Mouse (Mus musculus): ENCODE measurements at regions not wholly inside any gene's neighbourhood (a gene's known extent, or its start where the extent isn't known, plus 50 kb on each side); places are given as distances from the start of the nearest gene placed in this dataset.

DNA sequence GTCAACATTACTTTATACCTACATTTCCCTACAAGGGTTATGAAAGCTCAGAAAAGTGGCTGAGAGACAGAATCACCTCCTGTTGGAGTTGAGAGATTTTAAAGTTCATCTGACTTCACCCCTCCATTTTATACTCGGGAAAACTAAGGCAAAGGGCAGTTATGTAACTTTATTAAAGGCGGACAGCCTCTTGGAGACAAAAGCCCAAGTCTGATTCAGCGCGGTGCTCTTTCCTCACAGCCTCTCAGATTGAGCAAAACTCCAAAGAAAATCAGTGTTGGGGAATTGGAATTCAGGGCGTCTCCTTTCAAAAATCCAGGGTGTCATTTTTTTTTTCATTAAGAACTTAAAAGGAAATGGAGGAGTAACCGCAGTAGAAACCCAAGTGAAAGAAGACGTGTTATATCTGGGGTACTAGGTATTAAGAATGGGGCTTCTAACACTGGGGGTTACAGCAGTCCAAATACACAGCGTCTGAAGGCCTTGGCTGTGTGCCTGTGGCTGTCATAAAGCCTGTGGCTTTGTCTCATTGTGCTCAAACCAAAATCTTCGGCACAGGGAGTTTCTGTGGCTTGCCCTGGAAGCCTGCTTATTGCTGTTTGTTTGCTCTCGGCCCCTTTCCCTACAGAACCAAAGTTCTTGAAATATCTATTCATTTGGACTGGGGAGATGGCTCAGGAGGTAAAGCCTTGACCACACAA lies 137.7 kb upstream of the Mkln1 start:
- WGBS (ENCODE audit: insufficient replicate concordance): 58% methylated on average over 10 of the region's 10 CpGs

DNA sequence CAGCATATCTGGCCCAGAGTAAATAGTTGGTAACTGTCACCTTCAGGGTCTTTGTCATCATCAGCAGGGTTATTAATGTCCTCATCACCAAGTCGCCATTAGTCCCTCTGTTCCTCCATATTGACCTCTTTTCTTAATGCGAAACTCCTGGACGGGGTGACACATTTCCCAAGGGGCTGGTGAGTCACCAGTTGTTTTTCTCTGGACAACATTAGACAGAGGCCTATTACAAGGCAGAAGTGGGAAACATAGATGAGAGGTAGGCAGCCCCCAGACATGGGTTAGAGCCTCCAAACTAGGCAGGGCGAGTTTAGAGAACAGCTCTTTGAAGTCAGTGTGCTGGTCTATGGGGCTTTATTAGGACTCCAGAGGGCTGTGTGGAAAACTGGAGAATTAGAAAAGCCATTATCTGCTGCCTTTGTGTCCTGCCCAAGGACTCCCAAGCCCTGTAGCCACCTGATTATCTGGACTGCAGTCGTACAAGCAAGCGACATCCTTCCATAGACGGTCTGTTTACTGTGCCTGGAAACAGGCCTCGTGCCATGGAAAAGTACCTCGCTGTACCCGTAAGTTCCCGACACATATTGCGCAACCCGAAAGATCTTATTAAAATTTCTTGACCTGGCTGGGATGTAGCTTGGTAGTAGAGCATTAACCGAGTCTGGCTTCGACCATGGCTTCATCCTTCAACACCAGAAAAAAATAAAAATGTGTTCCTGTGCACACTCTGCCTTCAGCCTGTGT lies 136.6 kb upstream of the Mkln1 start:
- no peak overlapping the region for H3K4me2 ChIP-seq
- H3K27ac ChIP-seq (replicated peaks): no peak overlapping the region
- H3K9me3 ChIP-seq (replicated peaks): no peaks in the 10 kb centered on the region
- H3K4me3 ChIP-seq (replicated peaks): no peak overlapping the region
- WGBS (ENCODE audit: insufficient replicate concordance): 74% methylated on average over 15 of the region's 15 CpGs
- no peaks in the 10 kb centered on the region for H3K36me3 ChIP-seq (replicated peaks)
- H3K9ac ChIP-seq: no peak overlapping the region
- no peaks in the 10 kb centered on the region for H3K4me1 ChIP-seq (replicated peaks)
- ATAC-seq (ENCODE audit: insufficient read depth): no peak
- H3K27me3 ChIP-seq: no peaks in the 10 kb centered on the region

More for the DNA sequence above, 137.7 kb upstream of the Mkln1 start:
- Histone ChIP-seq H3K4me1 (replicated peaks) (no peaks in the 10 kb centered on the region), H3K9me3 (replicated peaks) (no peaks in the 10 kb centered on the region), H3K27ac (replicated peaks) (no peak overlapping the region), H3K27me3 (no peaks in the 10 kb centered on the region), H3K36me3 (replicated peaks) (no peaks in the 10 kb centered on the region), H3K4me2 (no peak overlapping the region), H3K4me3 (replicated peaks) (no peak overlapping the region), H3K9ac (no peak overlapping the region)
- no peak for ATAC-seq (ENCODE audit: insufficient read depth)

GRCm38 (mm10) chr6:31262651-31263050 lies 135.9 kb upstream of the Mkln1 start:
- Histone ChIP-seq H3K9ac (no peak overlapping the region), H3K27ac (replicated peaks) (no peak overlapping the region), H3K27me3 (no peaks in the 10 kb centered on the region), H3K9me3 (replicated peaks) (no peaks in the 10 kb centered on the region), H3K4me3 (replicated peaks) (no peak overlapping the region), H3K36me3 (replicated peaks) (no peaks in the 10 kb centered on the region), H3K4me2 (no peak overlapping the region), H3K4me1 (replicated peaks) (no peaks in the 10 kb centered on the region)
- no peak for ATAC-seq (ENCODE audit: insufficient read depth)
- WGBS (ENCODE audit: insufficient replicate concordance): 68% methylated on average over 8 of the region's 8 CpGs

DNA sequence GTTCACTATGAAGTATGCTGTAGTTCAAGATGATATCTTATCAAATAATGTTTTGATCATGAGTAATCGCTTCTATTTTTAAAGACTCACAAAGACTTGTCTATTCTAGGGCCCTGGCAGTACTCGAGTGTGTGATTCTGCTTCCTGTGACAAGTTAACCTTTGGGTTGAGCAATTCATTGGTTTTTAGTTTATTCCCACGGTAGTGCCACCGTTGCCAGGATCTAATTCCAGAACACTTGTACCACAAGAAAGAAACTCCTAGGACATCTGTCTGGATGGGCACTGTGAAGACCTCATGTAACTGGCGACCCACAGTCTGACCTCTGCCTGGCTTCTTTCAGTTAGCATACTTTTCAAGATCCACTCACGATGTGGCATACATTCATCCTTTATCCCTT lies 134.7 kb upstream of the Mkln1 start:
- Histone ChIP-seq H3K9ac (no peak overlapping the region), H3K9me3 (replicated peaks) (no peaks in the 10 kb centered on the region), H3K36me3 (replicated peaks) (no peaks in the 10 kb centered on the region), H3K27me3 (peaks cover under 1% of the 10 kb centered on the region; the same call in 1 of the 2 replicates), H3K4me2 (no peak overlapping the region), H3K4me3 (replicated peaks) (no peak overlapping the region), H3K4me1 (replicated peaks) (no peaks in the 10 kb centered on the region), H3K27ac (replicated peaks) (no peak overlapping the region)
- 62% methylated on average over 6 of the region's 6 CpGs for WGBS (ENCODE audit: insufficient replicate concordance)
- ATAC-seq (ENCODE audit: insufficient read depth): no peak

DNA sequence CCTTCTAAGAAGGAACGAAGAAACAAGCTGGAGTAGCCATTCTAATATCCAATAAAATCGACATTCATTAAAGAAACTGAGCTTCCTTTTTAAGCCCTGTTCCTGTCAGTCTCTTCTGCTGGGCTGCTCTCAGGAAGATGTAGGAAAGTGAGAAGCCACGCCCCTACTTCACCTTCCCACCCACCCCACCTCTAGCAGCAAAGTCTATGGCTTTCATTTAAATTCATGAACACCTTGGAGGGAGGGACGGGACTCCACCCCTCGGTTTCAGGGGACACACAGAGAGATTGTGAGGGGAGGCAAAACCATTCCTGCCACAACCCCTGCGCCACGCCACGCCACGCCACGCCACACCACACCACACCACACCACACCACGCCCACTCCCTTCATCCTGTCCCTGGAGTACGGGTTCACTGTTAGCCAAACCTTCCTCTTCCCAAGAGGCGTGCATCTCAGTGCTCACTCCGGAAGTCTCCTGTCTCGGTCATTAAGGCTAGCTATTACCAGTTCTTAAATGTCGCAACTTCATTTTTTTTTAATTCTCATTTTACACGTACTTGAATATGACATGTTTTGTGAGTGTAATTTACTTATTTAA lies 132.0 kb upstream of the Mkln1 start:
- H3K9ac ChIP-seq: no peak overlapping the region
- H3K27ac ChIP-seq (replicated peaks): no peak overlapping the region
- H3K4me2 ChIP-seq: no peak overlapping the region
- peaks cover 4% of the 10 kb centered on the region; the same call in 1 of the 2 replicates for H3K27me3 ChIP-seq
- whole genome bisulfite sequencing (ENCODE audit: insufficient replicate concordance): 56% methylated on average over 17 of the region's 17 CpGs
- H3K36me3 ChIP-seq (replicated peaks): no peaks in the 10 kb centered on the region
- no peaks in the 10 kb centered on the region for H3K4me1 ChIP-seq (replicated peaks)
- no peak overlapping the region for H3K4me3 ChIP-seq (replicated peaks)
- ATAC-seq (ENCODE audit: insufficient read depth): no peak
- H3K9me3 ChIP-seq (replicated peaks): no peaks in the 10 kb centered on the region

- Histone ChIP-seq H3K27ac (replicated peaks) (no peak overlapping the region), H3K27me3 (peaks cover 4% of the 10 kb centered on the region; the same call in 1 of the 2 replicates), H3K4me1 (replicated peaks) (no peaks in the 10 kb centered on the region), H3K9me3 (replicated peaks) (no peaks in the 10 kb centered on the region), H3K4me3 (replicated peaks) (no peak overlapping the region), H3K4me2 (no peak overlapping the region), H3K36me3 (replicated peaks) (no peaks in the 10 kb centered on the region), H3K9ac (no peak overlapping the region)
- no peak for ATAC-seq (ENCODE audit: insufficient read depth)
- WGBS (ENCODE audit: insufficient replicate concordance): 41% methylated on average over 2 of the region's 2 CpGs
These were observed 130.5 kb upstream of the Mkln1 start for GRCm38 (mm10) chr6:31268057-31268456.

DNA sequence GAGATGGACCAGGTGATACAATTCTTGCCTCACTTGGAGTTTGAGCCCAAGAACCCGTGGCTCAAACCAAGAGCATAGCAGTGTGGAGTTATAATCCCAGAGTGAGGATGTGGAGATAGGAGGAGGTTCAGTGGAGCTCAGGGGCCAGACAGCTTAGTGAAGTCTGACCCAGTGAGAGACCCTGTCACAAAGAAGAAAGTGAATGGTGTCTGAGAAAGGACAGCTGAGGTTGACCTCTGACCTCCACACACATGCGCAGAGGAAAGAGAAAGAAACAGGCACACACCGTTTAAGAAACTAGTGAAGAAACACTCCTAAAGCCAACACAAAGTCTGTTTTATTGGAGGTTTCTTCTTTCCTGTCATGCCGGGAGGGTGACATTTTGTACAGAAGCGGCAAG lies 124.7 kb upstream of the Mkln1 start:
- Histone ChIP-seq H3K27ac (replicated peaks) (no peak overlapping the region), H3K9ac (no peak overlapping the region), H3K4me1 (replicated peaks) (no peaks in the 10 kb centered on the region), H3K27me3 (peaks cover 8% of the 10 kb centered on the region; the same call in 1 of the 2 replicates), H3K4me2 (no peak overlapping the region), H3K9me3 (replicated peaks) (no peaks in the 10 kb centered on the region), H3K36me3 (replicated peaks) (no peaks in the 10 kb centered on the region), H3K4me3 (replicated peaks) (no peak overlapping the region)
- no peak for ATAC-seq (ENCODE audit: insufficient read depth)
- 53% methylated on average over 5 of the region's 5 CpGs for whole genome bisulfite sequencing (ENCODE audit: insufficient replicate concordance)

DNA sequence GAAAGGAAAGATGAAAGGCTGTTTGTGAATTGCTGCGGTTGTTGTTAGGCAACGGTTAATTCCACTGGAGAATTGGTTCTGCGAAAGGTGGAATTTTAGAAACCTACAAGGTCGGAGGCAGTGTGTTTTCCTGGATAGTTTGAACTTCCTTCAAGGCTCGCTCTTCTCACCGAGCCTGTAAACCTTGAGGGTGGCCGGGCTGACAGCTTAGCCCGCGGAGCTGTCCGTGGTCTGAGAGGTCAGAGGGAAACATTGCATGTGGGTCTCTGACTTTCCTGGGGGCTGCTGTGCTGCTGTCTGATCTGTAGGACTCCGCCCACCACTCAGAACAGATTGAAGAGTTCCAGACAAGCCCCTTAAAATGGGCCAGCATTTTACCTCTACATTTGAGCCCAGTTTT lies 124.3 kb upstream of the Mkln1 start:
- WGBS (ENCODE audit: insufficient replicate concordance): 14% methylated on average over 11 of the region's 11 CpGs
- Histone ChIP-seq H3K9me3 (replicated peaks) (no peaks in the 10 kb centered on the region), H3K4me2 (no peak overlapping the region), H3K36me3 (replicated peaks) (no peaks in the 10 kb centered on the region), H3K9ac (no peak overlapping the region), H3K4me3 (replicated peaks) (no peak overlapping the region), H3K4me1 (replicated peaks) (no peaks in the 10 kb centered on the region), H3K27ac (replicated peaks) (no peak overlapping the region), H3K27me3 (peaks cover 4% of the 10 kb centered on the region; the same call in 1 of the 2 replicates)
- no peak for ATAC-seq (ENCODE audit: insufficient read depth)

DNA sequence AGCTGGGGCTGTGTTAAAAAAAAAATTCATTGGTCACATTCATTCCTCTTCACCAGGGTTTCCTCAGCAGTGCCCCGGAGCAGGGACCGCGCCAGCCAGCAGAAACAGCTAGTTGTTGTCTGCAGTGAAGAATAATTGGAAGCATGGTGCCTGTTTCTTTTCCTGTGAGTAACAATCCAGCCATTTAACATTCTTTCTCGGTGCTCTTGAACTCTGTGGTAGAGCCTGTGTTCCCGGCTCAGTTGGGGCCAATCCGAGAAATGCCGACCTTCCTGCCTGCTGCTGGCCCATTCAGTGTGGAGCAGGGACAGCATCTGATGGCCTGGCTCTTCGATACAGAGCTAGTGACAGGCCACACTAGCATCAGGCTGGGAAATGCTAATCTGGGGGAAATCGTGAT lies 120.7 kb upstream of the Mkln1 start:
- peaks cover 4% of the 10 kb centered on the region; the same call in 1 of the 2 replicates for H3K27me3 ChIP-seq
- H3K4me1 ChIP-seq (replicated peaks): no peaks in the 10 kb centered on the region
- H3K4me2 ChIP-seq: no peak overlapping the region
- 62% methylated on average over 9 of the region's 9 CpGs for WGBS (ENCODE audit: insufficient replicate concordance)
- ATAC-seq (ENCODE audit: insufficient read depth): no peak
- no peak overlapping the region for H3K9ac ChIP-seq
- H3K9me3 ChIP-seq (replicated peaks): no peaks in the 10 kb centered on the region
- H3K27ac ChIP-seq (replicated peaks): no peak overlapping the region
- no peaks in the 10 kb centered on the region for H3K36me3 ChIP-seq (replicated peaks)
- no peak overlapping the region for H3K4me3 ChIP-seq (replicated peaks)

DNA sequence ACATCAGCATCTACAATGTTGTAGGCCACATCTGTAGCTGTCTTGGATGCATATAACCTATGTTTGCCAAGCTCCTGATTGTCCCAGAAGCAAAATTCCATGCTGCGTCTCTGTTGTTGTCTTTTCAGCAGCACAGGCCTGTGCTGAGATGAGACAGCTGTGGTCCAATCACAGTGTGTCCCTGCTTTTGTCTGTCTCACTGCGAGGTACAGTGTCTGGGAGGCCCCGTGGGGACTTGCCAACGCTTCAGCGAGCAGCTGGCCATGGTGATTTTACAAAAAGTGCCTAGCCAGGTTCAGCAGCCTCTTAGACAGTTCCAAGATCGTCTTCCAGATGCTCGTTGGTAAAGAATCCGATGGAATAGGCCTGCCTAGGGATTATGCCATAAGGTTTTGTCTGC lies 114.6 kb upstream of the Mkln1 start:
- WGBS (ENCODE audit: insufficient replicate concordance): 61% methylated on average over 8 of the region's 8 CpGs
- no peak overlapping the region for H3K9ac ChIP-seq
- no peak overlapping the region for H3K4me3 ChIP-seq (replicated peaks)
- no peaks in the 10 kb centered on the region; the same call in 1 of the 2 replicates for H3K27me3 ChIP-seq
- no peaks in the 10 kb centered on the region for H3K36me3 ChIP-seq (replicated peaks)
- no peaks in the 10 kb centered on the region for H3K9me3 ChIP-seq (replicated peaks)
- no peak overlapping the region for H3K4me2 ChIP-seq
- 0 out of 2 replicates have a peak, but pooled peaks cover 3% of the 10 kb centered on the region for H3K4me1 ChIP-seq (replicated peaks)
- no peak for ATAC-seq (ENCODE audit: insufficient read depth)
- no peak overlapping the region for H3K27ac ChIP-seq (replicated peaks)

- H3K36me3 ChIP-seq (replicated peaks): no peaks in the 10 kb centered on the region
- WGBS (ENCODE audit: insufficient replicate concordance): 33% methylated on average over 10 of the region's 10 CpGs
- 0 out of 2 replicates have a peak, but pooled peaks cover 3% of the 10 kb centered on the region for H3K4me1 ChIP-seq (replicated peaks)
- no peak for ATAC-seq (ENCODE audit: insufficient read depth)
- H3K27ac ChIP-seq (replicated peaks): no peak overlapping the region
- H3K4me3 ChIP-seq (replicated peaks): no peak overlapping the region
- no peak overlapping the region for H3K9ac ChIP-seq
- no peak overlapping the region for H3K4me2 ChIP-seq
- no peaks in the 10 kb centered on the region for H3K9me3 ChIP-seq (replicated peaks)
- no peaks in the 10 kb centered on the region; the same call in 1 of the 2 replicates for H3K27me3 ChIP-seq
These were observed 114.1 kb upstream of the Mkln1 start for GRCm38 (mm10) chr6:31284390-31284789.

Measured in liver, embryonic 15.5 days (tissue).